Mouse (Mus musculus) cortical plate, adult 2 months (tissue): ENCODE data around the gene Lsamp.

Experiments
- CTCF ChIP-seq: fragments of 200-500 bp; IDR thresholded peaks from 2 replicates; pipeline ENCODE4 v1.5.1; 2011; ENCODE audit warnings: mild to moderate bottlenecking, control low read depth, low read length; ENCODE audit not compliant: insufficient read depth; ENCODE audit errors: extremely low read depth
- POLR2A ChIP-seq: fragments of 200-500 bp; IDR thresholded peaks from 2 replicates; pipeline ENCODE4 v1.6.1; 2011; ENCODE audit warnings: mild to moderate bottlenecking, low read length, control low read depth; ENCODE audit not compliant: insufficient read depth; ENCODE audit errors: extremely low read depth

DNA sequence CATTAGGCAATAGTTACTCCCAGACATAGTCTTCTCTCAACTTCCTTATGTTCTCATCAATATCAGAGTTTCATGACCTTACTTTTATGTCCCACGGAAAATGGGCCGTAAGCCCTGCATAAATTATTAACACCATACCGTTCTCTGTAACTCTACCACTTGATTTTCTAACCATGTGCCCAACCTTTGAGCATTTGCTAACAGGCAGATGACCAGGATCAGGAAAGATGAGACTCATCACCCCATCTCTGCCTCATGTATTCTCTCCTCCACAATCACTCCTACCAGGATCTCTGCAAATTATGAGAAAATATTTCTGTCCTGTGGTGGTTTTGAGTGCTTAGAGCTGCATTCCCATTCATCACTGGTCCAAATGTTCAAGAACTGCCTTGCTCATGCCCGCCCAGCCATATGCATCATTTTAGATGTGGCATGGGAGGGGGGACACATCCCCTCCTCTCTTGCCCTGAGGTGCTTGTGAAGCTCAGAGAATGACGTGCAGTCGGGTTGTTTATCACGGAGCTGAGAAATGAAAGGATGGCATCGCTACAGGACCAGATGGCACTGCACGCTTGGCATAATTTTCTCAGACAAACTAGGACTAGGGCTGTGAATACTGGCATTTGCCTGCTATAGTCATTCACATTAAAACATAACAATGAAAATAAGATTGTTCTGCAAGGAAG, 1744.9 kb downstream of the Lsamp start:
- TF ChIP-seq CTCF (no peak), POLR2A (no peak)
